Mouse (Mus musculus) v-Abl transformed pro-B cells (cell line): ENCODE measurements around the gene Abcb1a.
"Not testable (repeated sequence)": the region's sequence is repeated elsewhere in the genome, so short reads cannot be mapped to it uniquely, and the experiment has no call there.

Source experiments
- in situ Hi-C, 2 experiments: fragments of 400-800 bp; cut with MboI; formaldehyde crosslinking; loops; one replicate each; pipeline ENCODE4 v1.15.1; 2025; ENCODE audit not compliant: unreplicated experiment in 2 of 2

The Abcb1a gene

DNA sequence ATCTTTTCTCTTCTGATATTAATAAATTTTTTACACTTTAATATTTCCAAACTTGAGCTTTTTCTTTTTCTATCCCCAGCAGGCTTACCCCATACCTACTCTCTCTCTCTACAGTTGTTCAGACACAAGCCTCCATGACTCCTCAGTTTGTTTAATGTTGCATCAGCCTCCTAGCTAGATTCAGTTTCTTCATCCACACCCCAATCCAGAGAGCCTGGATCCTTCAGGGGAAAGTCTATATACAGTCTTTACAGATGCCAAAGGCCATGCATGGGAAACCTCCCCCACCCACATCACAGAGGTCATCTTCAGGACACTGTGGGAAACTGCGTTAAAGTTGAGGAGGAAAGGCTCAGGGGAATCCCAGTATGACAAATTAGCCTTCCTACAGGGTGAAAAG lies 62.3 kb downstream of the Abcb1a start:
- in situ Hi-C loops = no loop called here

GRCm38 (mm10) chr5:8722867-8723266 lies 63.0 kb downstream of the Abcb1a start:
- in situ Hi-C loops = no loop called here

DNA sequence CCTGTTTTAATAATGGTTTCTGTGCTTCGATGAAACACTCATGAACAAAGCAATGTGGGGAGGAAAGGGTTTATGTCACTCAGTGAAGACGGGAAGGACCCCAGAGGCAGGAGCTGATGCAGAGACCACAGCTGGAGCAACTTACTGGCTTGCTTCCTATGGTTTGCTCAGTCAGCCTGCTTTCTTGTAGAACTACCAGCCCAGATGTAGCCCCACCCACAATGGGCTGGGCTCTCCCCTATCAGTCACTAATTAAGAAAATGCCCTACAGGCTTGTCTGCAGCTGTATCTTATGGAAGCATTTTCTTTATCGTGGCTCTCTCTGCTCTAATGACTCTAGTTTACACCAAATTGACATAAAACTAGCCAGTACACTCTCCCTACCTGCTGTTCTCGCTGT lies 67.9 kb downstream of the Abcb1a start:
- in situ Hi-C loops = no loop called here

GRCm38 (mm10) chr5:8732639-8733038 lies 72.8 kb downstream of the Abcb1a start:
- in situ Hi-C loops = no loop called here

DNA sequence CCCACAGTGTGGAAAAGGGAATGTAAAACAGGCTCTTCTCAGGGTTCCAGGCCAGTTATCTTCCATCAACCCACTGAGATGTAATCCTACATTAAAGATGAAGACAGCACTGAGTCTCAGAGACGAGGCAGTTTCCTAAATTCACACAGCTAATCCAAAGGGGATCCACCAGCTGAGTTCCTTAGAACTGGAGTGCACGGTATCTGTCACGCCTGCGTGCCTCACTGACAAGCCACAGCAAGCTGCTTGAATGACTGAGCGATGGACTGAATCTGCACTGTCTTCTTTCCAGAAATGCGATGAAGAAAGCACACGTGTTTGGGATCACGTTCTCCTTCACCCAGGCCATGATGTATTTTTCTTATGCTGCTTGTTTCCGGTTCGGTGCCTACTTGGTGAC lies 73.4 kb downstream of the Abcb1a start:
- in situ Hi-C loops = not testable (repeated sequence)

DNA sequence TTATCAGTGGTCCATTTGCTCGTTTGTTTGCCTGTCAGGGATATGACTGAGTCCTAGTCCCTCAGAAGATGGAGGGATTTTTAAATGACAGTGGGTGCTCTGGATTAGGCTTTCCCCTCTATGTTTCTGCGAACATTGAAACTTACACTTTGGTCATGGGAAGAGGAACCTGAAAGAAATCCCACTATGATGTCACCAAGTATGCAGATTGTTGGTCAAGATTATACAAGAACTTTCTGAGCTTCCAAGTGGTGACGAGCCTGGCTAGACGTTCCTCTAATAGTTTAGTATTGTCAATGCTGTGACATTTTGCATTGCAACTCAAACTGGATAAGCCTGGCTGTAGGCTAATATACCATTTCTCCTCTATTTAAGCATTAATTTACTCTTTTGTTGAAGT lies 76.5 kb downstream of the Abcb1a start:
- in situ Hi-C loops = no loop called here

GRCm38 (mm10) chr5:8737062-8737461 lies 77.2 kb downstream of the Abcb1a start:
- in situ Hi-C loops = no loop called here

GRCm38 (mm10) chr5:8747244-8747643 lies 87.4 kb downstream of the Abcb1a start:
- in situ Hi-C loops = not testable (repeated sequence)

DNA sequence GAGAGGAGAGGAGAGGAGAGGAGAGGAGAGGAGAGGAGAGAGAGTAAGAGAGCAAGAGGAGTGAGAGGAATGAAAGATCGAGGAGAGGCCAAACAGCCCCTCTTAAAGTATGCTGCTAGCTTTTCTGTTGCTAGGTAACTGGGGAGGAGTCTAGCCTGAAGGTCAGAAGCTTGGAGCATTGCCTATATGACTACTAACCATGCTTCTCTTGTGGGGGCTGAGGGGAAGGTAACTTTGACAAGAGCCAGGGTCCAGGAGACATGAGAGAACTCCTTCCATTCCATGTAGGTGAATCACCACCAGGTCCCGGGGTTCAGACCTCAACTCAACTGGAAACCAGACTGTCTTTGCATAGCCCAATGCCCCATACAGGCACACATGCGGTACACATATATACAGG lies 113.0 kb downstream of the Abcb1a start:
- in situ Hi-C loops = no loop called here

GRCm38 (mm10) chr5:8778311-8778710 lies 118.4 kb downstream of the Abcb1a start:
- in situ Hi-C loops = no loop called here

DNA sequence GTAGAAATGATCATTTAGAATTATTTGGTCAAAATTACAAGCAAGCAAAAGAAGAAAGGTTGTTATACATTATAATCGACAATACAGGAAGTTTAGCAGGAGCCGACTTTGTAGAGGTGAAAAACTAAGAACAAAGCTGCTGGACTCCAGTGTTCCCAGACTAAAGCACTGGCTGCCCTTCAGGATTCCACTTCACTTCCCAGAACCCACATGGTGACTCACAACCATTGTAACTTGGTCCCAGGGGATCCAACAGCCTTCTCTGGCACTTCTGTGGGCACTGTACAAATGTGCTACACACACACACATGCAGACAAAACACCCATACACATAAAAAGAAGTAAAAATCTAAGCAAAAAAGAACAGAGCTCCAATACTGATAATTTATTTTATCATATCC lies 118.9 kb downstream of the Abcb1a start:
- in situ Hi-C loops = no loop called here

DNA sequence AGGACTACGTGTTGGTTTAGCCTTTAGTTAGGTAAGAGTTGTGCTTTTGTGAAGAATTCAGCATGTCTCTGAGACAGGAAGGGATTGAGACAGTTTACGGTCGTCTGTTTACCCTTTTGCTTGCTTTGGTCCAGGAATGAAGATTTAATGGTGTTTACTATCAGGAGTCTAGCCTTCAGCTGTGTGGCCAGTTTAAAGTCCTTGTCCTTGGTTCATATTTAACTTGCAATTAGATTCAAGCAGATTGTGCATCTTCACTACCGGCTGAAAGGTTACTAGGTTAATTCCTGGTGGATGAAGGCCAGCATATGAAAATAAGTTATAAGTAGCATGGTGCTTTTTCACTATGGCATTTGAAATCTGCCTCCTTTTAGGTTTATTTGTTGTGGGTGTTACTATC lies 132.4 kb downstream of the Abcb1a start:
- in situ Hi-C loops = loop anchor here in 1 of 2 experiments (10.0 kb wide), 1 partner anchor 167 kb away; the partner anchor contains the start of gene Rundc3b
